Mouse (Mus musculus) cerebellum, postnatal 10 days (tissue): ENCODE results near the gene C1qtnf2.

Experiments
- DNase-seq, 2 experiments: peaks; one replicate each; pipeline ENCODE4 v3.0.0; 2021; ENCODE audit warnings: mixed read lengths in 2 of 2

Gene C1qtnf2

GRCm38 (mm10) chr11:43474225-43474774 is at the start of gene C1qtnf2:
TSS of gene C1qtnf2 (plus strand) at chr11:43474276.
- DNase-seq = peak; percentile 27 to 43

GRCm38 (mm10) chr11:43424386-43424785 is 49.7 kb upstream of the C1qtnf2 start:
- DNase-seq = peak in 1 of 2 experiments; percentile 13

GRCm38 (mm10) chr11:43425166-43425709 is 48.8 kb upstream of the C1qtnf2 start:
- no peak for DNase-seq

- DNase-seq = peak; percentile 76 to 81
Measured at GRCm38 (mm10) chr11:43425824-43426413, 48.2 kb upstream of the C1qtnf2 start, which contains the start of gene Pttg1. TSS of gene Pttg1 (minus strand) at chr11:43426251.

- DNase-seq = no peak
Measured at GRCm38 (mm10) chr11:43426414-43426884, 47.6 kb upstream of the C1qtnf2 start.

- DNase-seq = peak; percentile 85 to 86
Measured at GRCm38 (mm10) chr11:43433254-43434023, 40.6 kb upstream of the C1qtnf2 start, which contains the start of gene Slu7. TSS of gene Slu7 (plus strand) at chr11:43433744.

- DNase-seq = no peak
Measured at GRCm38 (mm10) chr11:43434024-43434407, 40.1 kb upstream of the C1qtnf2 start.

GRCm38 (mm10) chr11:43441121-43441520 is 33.0 kb upstream of the C1qtnf2 start:
- no peak for DNase-seq

GRCm38 (mm10) chr11:43443183-43443582 is 30.9 kb upstream of the C1qtnf2 start:
- no peak for DNase-seq

- peak; percentile 62 to 71 for DNase-seq
Measured at GRCm38 (mm10) chr11:43449916-43450315, 24.2 kb upstream of the C1qtnf2 start.

- no peak for DNase-seq
Measured at GRCm38 (mm10) chr11:43451322-43451721, 22.8 kb upstream of the C1qtnf2 start.

GRCm38 (mm10) chr11:43452266-43452665 is 21.8 kb upstream of the C1qtnf2 start:
- DNase-seq = no peak

GRCm38 (mm10) chr11:43463204-43463603 is 10.9 kb upstream of the C1qtnf2 start:
- no peak for DNase-seq

- no peak for DNase-seq
Measured at GRCm38 (mm10) chr11:43470118-43470517, 4.0 kb upstream of the C1qtnf2 start.

GRCm38 (mm10) chr11:43470881-43471820 is 2.9 kb upstream of the C1qtnf2 start:
- no peak for DNase-seq

GRCm38 (mm10) chr11:43473115-43473514 is 961 bp upstream of the C1qtnf2 start:
- DNase-seq = no peak

GRCm38 (mm10) chr11:43473635-43474224 is 346 bp upstream of the C1qtnf2 start:
- DNase-seq = no peak

- DNase-seq = no peak
Measured at GRCm38 (mm10) chr11:43479376-43479775, 5.3 kb downstream of the C1qtnf2 start.

- DNase-seq = no peak
Measured at GRCm38 (mm10) chr11:43480561-43480960, 6.5 kb downstream of the C1qtnf2 start.

GRCm38 (mm10) chr11:43481672-43482522 is 7.8 kb downstream of the C1qtnf2 start:
- DNase-seq = no peak
